Mouse (Mus musculus): ENCODE results near the gene Smurf2.

DNA sequence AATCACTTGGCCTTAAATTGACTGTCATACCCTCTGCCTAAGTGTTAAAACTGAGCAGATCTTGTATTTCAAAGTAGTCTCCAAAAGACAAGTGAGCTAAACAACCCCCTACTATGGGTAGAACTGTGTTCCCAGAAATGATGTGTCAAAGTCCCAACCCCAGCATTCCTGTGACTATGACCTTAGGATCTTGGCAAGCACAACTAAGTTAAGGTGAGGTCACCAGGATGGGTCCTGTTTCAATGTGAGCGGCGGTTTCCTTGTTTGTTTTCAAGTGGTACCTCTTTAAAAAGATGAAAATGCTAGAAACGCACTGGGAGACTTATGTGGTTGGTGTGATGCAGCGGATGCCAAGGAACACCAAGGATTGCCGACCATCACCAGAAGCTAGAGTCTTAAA is 7.4 kb upstream of the Smurf2 start:
- TF ChIP-seq CTCF (IDR thresholded peaks at IDR 0.05) (no peak), EP300 (IDR thresholded peaks at IDR 0.05) (no peak)

Measured in lung, postnatal 0 days (tissue).